Mouse (Mus musculus): ENCODE results near the gene Ubtd1.

Ubtd1 gene

DNA sequence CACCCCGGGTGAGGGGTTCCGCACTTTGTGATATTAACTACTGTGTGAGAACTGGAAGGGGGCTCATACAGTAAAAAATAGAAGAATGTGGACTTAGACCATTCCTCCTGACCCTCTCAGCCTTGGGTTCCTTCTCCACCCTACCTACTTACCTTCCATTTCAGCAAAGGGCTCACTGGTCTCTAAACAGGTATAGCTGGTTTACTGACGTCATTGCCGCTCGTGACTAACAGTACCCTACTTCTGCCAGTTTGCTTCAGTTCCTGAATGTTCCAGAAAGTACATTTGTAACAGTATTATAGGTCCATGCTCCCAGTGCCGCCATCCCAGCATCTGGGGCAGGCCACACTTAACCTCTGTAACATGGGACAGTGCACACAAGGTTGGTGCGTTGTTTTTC, 12.5 kb downstream of the Ubtd1 start:
- no peak for DNase-seq

GRCm38 (mm10) chr19:41995483-41995882, 13.9 kb downstream of the Ubtd1 start:
- no peak for DNase-seq

- no peak for DNase-seq
Measured at GRCm38 (mm10) chr19:41997090-41997489, 15.5 kb downstream of the Ubtd1 start.

GRCm38 (mm10) chr19:41998770-41999548, 17.4 kb downstream of the Ubtd1 start:
- DNase-seq = no peak

GRCm38 (mm10) chr19:41999688-42000283, 18.2 kb downstream of the Ubtd1 start:
- no peak for DNase-seq

GRCm38 (mm10) chr19:42000446-42000958, 18.9 kb downstream of the Ubtd1 start:
- DNase-seq = no peak

GRCm38 (mm10) chr19:42001253-42001980, 19.9 kb downstream of the Ubtd1 start:
- DNase-seq = no peak

GRCm38 (mm10) chr19:42004258-42004657, 22.7 kb downstream of the Ubtd1 start:
- DNase-seq = no peak

GRCm38 (mm10) chr19:42005616-42006015, 24.1 kb downstream of the Ubtd1 start:
- DNase-seq = no peak

DNA sequence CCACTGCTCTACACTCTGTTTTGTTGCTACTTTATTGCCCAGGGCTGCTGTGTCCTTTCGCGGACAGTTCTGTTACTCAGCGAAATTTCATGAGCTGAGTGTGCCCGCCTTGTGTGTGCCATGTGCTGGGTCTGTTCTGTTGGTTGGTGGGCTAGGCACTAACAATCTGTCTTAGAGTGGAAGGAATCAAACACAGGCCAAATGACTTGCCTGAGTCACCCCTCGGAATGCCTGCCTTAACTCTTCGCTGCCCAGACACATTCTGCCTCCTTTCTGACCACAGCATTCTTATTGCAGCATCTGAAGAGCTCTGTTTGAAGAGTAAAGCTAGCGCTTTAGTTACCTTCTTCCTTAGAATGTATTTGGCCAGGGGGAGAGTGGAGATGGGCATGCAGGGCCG, 25.0 kb downstream of the Ubtd1 start:
- DNase-seq = no peak

- DNase-seq = no peak
Measured at GRCm38 (mm10) chr19:42008586-42008985, 27.0 kb downstream of the Ubtd1 start.

GRCm38 (mm10) chr19:42009067-42009466, 27.5 kb downstream of the Ubtd1 start:
- no peak for DNase-seq

- no peak for DNase-seq
Measured at GRCm38 (mm10) chr19:42010436-42010835, 28.9 kb downstream of the Ubtd1 start.

DNA sequence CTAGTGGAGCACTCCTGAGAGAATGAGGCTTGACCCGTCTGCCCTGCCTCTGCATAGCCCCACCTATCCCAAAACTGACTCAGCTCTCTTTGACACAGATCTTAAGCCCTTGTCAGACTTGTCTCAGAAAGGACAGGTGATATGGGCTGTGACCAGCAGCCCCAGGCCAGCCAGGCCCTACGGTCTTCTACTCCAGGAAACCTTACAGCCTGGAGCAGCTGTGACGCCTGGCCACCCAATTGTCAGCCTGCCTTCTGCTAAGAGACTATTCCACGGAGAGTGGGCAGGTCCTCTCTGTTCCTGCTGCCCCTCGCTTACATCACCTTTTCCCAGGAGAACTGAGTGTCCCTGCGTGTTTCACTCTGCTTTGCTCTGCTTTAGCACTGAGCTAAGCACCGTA, 29.6 kb downstream of the Ubtd1 start:
- DNase-seq = no peak

GRCm38 (mm10) chr19:42014231-42014825, 32.8 kb downstream of the Ubtd1 start:
- DNase-seq = no peak

GRCm38 (mm10) chr19:42015001-42015400, 33.4 kb downstream of the Ubtd1 start:
- DNase-seq = no peak

- no peak for DNase-seq
Measured at GRCm38 (mm10) chr19:42016251-42016650, 34.7 kb downstream of the Ubtd1 start.

DNA sequence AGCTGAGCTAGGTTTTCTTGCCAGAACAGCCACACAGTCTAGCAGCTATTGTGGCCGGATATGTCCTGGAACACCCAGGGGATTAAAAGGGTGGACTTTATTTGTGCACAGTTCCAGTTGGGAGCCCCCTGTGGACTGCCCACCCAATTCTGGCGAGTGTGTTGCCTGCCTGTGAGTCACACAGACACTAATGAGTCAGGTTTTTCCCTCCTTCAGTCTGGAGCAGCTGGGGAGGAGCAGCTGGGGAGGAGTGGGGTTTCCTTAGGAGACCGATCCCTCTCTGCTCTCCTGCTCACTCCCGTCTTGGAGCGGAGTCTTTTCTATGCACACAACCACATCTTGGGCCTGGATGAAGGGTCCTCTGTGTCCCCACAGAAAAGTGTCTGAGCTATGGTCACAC, 35.3 kb downstream of the Ubtd1 start:
- no peak for DNase-seq

- DNase-seq = no peak
Measured at GRCm38 (mm10) chr19:42017399-42018247, 36.1 kb downstream of the Ubtd1 start.

GRCm38 (mm10) chr19:42019011-42019522, 37.5 kb downstream of the Ubtd1 start:
- DNase-seq = peak; percentile 50

DNA sequence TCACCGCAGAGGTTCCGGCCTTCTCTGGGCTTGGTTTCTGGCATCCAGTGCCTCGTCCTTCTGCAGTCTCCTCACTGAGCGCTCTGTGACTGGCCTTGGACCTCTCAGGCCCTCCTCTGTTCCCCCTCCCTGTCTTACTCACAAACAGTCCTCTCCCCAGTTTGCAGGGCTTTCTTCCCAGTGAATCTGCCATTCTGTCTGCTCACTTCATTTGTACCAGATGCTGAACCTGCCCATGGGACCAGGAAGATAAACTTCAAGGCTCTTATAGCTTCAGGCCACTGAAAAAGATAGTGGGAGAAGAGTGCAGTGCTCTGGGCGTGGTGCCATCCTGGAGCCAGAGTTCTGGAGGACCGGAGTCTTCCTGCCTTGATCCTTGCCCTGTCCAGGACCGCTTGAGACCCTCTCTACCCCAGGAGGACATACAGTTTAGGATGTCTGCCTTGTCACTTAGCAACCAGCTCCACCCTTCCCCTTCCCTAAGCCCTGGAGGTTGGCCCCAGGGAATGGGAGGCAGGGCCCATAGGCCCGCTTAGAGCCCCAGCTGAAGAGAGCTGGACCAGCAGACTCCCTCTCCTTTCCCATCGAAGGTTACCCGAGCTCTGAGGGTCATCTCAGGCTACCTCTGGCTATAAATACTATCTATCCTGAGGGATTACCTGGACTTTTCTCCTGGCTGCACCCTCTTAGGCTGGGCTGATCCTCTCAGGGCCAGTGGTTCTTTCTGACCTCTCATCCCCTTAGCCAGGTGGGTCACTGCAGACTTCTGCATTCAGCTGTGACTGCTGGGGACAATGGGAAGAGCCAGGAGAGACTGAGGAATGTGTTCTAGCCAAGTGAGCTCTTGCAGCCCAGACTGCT, 40.3 kb downstream of the Ubtd1 start:
- DNase-seq = no peak
